Mouse (Mus musculus) heart, embryonic 12.5 days (tissue): Measurements from ENCODE around the gene Psme1. TPM values are rescaled to one million over a fixed set of nuclear protein-coding genes. Genes with fewer than 3 reads are reported as not detected.
A peak's percentile ranks its signal among the peaks of the same experiment; 100 is the strongest.

ENCODE experiments used
- ATAC-seq: fragments of 200-750 bp; cut with Nextera tagmentation; 2 replicates; pipeline ENCODE4 v1.8.0; 2017; ENCODE audit warnings: moderate TSS enrichment, moderate library complexity; ENCODE audit not compliant: insufficient number of reproducible peaks, low FRiP score
- H3K27ac ChIP-seq: fragments of 300-500 bp; sonication (generic); 2 replicates; pipeline ENCODE4 v1.5.1; 2016; ENCODE audit warnings: mild to moderate bottlenecking, moderate library complexity; ENCODE audit not compliant: poor library complexity, severe bottlenecking
- H3K27me3 ChIP-seq: fragments of 300-500 bp; sonication (generic); replicated peaks from 2 replicates; pipeline ENCODE4 v1.6.1; 2016; ENCODE audit warnings: mild to moderate bottlenecking, moderate library complexity
- H3K36me3 ChIP-seq: fragments of 300-500 bp; sonication (generic); 2 replicates; pipeline ENCODE4 v1.6.1; 2016; ENCODE audit warnings: mild to moderate bottlenecking, moderate library complexity
- H3K4me1 ChIP-seq: fragments of 300-500 bp; sonication (generic); replicated peaks from 2 replicates; pipeline ENCODE4 v1.6.1; 2016; ENCODE audit warnings: mild to moderate bottlenecking
- H3K4me2 ChIP-seq: fragments of 300-500 bp; sonication (generic); 2 replicates; pipeline ENCODE4 v1.6.1; 2016; ENCODE audit warnings: mild to moderate bottlenecking, moderate library complexity
- H3K4me3 ChIP-seq: fragments of 300-500 bp; sonication (generic); 2 replicates; pipeline ENCODE4 v1.5.1; 2016; ENCODE audit warnings: mild to moderate bottlenecking
- H3K9ac ChIP-seq: fragments of 300-500 bp; sonication (generic); 2 replicates; pipeline ENCODE4 v1.6.1; 2016; ENCODE audit warnings: mild to moderate bottlenecking, moderate library complexity
- H3K9me3 ChIP-seq: fragments of 300-500 bp; sonication (generic); replicated peaks from 2 replicates; pipeline ENCODE4 v1.6.1; 2016; ENCODE audit warnings: mild to moderate bottlenecking, moderate library complexity
- WGBS: fragments of 180-500 bp; shearing (Covaris S2); methylation state at CpG from one replicate; pipeline ENCODE4 v1.1.7; 2016; 5-methylcytosine and 5-hydroxymethylcytosine counted together
- polyA plus RNA-seq: library from polyadenylated mRNA; unstranded; fragments of >200 nt; fragmentation: Nextera tagmentation; extraction: Ambion mirVana; gene quantifications from 2 replicates; pipeline ENCODE4 v1.2.1, GENCODE M21; 2016

Psme1 gene
- polyA plus RNA-seq, 1 experiment from 2014 or later = 212 TPM

GRCm38 (mm10) chr14:55575302-55575701, 2.6 kb upstream of the Psme1 start, which contains the start of gene Fitm1:
Fitm1 (plus strand) TSS chr14:55575617.
- Histone ChIP-seq H3K4me1 (peaks cover 49% of the 10 kb centered on the region), H3K9me3 (no peaks in the 10 kb centered on the region), H3K27ac (peak within 1 kb of the TSS; percentile 94), H3K4me2 (peak within 1 kb of the TSS; percentile 67), H3K9ac (peak within 1 kb of the TSS; percentile 69), H3K4me3 (peak within 1 kb of the TSS; percentile 40), H3K27me3 (no peaks in the 10 kb centered on the region), H3K36me3 (peaks cover 14% of the 10 kb centered on the region)
- 41% methylated on average over 8 of the region's 8 CpGs for WGBS
- peak; percentile 63 for ATAC-seq

- H3K9ac ChIP-seq = peak overlapping the region; percentile 69
- no peaks in the 10 kb centered on the region for H3K27me3 ChIP-seq
- peak overlapping the region; percentile 94 for H3K27ac ChIP-seq
- no peaks in the 10 kb centered on the region for H3K9me3 ChIP-seq
- H3K36me3 ChIP-seq = peaks cover 15% of the 10 kb centered on the region
- peak overlapping the region; percentile 40 for H3K4me3 ChIP-seq
- peaks cover 45% of the 10 kb centered on the region for H3K4me1 ChIP-seq
- ATAC-seq = no peak
- 35% methylated on average over 13 of the region's 13 CpGs for WGBS
- peak overlapping the region; percentile 67 for H3K4me2 ChIP-seq
Measured at GRCm38 (mm10) chr14:55575711-55576110, 2.2 kb upstream of the Psme1 start.

- Histone ChIP-seq H3K36me3 (peaks cover 19% of the 10 kb centered on the region), H3K9me3 (no peaks in the 10 kb centered on the region), H3K4me3 (peak overlapping the region; percentile 40), H3K4me1 (peaks cover 43% of the 10 kb centered on the region), H3K9ac (peak overlapping the region; percentile 69), H3K4me2 (peak overlapping the region; percentile 67), H3K27ac (peak overlapping the region; percentile 94), H3K27me3 (no peaks in the 10 kb centered on the region)
- 55% methylated on average over 16 of the region's 16 CpGs for WGBS
- no peak for ATAC-seq
Measured at GRCm38 (mm10) chr14:55576376-55576775, 1.5 kb upstream of the Psme1 start.

GRCm38 (mm10) chr14:55578668-55579269, 846 bp downstream of the Psme1 start:
- peak overlapping the region; percentile 87 for H3K4me2 ChIP-seq
- WGBS = 22% methylated on average over 6 of the region's 6 CpGs
- ATAC-seq = peak; percentile 44; the same call in 1 of the 2 replicates
- no peaks in the 10 kb centered on the region for H3K27me3 ChIP-seq
- peaks cover 31% of the 10 kb centered on the region for H3K36me3 ChIP-seq
- H3K9ac ChIP-seq = peak overlapping the region; percentile 96
- peak overlapping the region; percentile 90 for H3K27ac ChIP-seq
- no peaks in the 10 kb centered on the region for H3K9me3 ChIP-seq
- H3K4me3 ChIP-seq = peak overlapping the region; percentile 86
- H3K4me1 ChIP-seq = peaks cover 43% of the 10 kb centered on the region

- Histone ChIP-seq H3K4me2 (peak overlapping the region; percentile 87), H3K9ac (no peak overlapping the region), H3K4me1 (peaks cover 42% of the 10 kb centered on the region), H3K36me3 (peaks cover 31% of the 10 kb centered on the region), H3K27me3 (no peaks in the 10 kb centered on the region), H3K27ac (no peak overlapping the region), H3K4me3 (no peak overlapping the region), H3K9me3 (no peaks in the 10 kb centered on the region)
- 86% methylated on average over 23 of the region's 23 CpGs for WGBS
- no peak for ATAC-seq
Measured at GRCm38 (mm10) chr14:55579511-55580496, 1.9 kb downstream of the Psme1 start.

GRCm38 (mm10) chr14:55580731-55581130, 2.8 kb downstream of the Psme1 start:
- no peak for ATAC-seq
- no peak overlapping the region for H3K27ac ChIP-seq
- no peak overlapping the region for H3K4me3 ChIP-seq
- WGBS = 93% methylated on average over 16 of the region's 16 CpGs
- peaks cover 31% of the 10 kb centered on the region for H3K36me3 ChIP-seq
- H3K4me1 ChIP-seq = peaks cover 38% of the 10 kb centered on the region
- no peaks in the 10 kb centered on the region for H3K9me3 ChIP-seq
- no peaks in the 10 kb centered on the region for H3K27me3 ChIP-seq
- H3K9ac ChIP-seq = no peak overlapping the region
- no peak overlapping the region for H3K4me2 ChIP-seq

GRCm38 (mm10) chr14:55581981-55582681, 4.2 kb downstream of the Psme1 start:
- Histone ChIP-seq H3K4me1 (peaks cover 34% of the 10 kb centered on the region), H3K4me2 (no peak overlapping the region)
- 75% methylated on average over 9 of the region's 9 CpGs for WGBS

GRCm38 (mm10) chr14:55584303-55584701, 6.4 kb downstream of the Psme1 start:
- no peak for ATAC-seq
- no peaks in the 10 kb centered on the region for H3K9me3 ChIP-seq
- peak overlapping the region; percentile 96 for H3K4me2 ChIP-seq
- H3K36me3 ChIP-seq = peaks cover 44% of the 10 kb centered on the region
- peak overlapping the region; percentile 81; the same call in 1 of the 2 replicates for H3K27ac ChIP-seq
- peak overlapping the region; percentile 72 for H3K4me3 ChIP-seq
- peak overlapping the region; percentile 79; the same call in 1 of the 2 replicates for H3K9ac ChIP-seq
- WGBS = 33% methylated on average over 5 of the region's 5 CpGs
- H3K4me1 ChIP-seq = peaks cover 20% of the 10 kb centered on the region
- H3K27me3 ChIP-seq = no peaks in the 10 kb centered on the region

More at GRCm38 (mm10) chr14:55581981-55582681, 4.2 kb downstream of the Psme1 start:
- no peak overlapping the region for H3K27ac ChIP-seq
- H3K9ac ChIP-seq = no peak overlapping the region
- no peaks in the 10 kb centered on the region for H3K9me3 ChIP-seq
- H3K4me3 ChIP-seq = no peak overlapping the region
- no peaks in the 10 kb centered on the region for H3K27me3 ChIP-seq
- peaks cover 35% of the 10 kb centered on the region for H3K36me3 ChIP-seq
- no peak for ATAC-seq

- H3K36me3 ChIP-seq = peaks cover 39% of the 10 kb centered on the region
- peak within 1 kb of the TSS; percentile 72 for H3K4me3 ChIP-seq
- peak within 1 kb of the TSS; percentile 96 for H3K4me2 ChIP-seq
- under 1% methylated on average over 43 of the region's 43 CpGs for WGBS
- H3K4me1 ChIP-seq = peaks cover 17% of the 10 kb centered on the region
- H3K27me3 ChIP-seq = no peaks in the 10 kb centered on the region
- no peaks in the 10 kb centered on the region for H3K9me3 ChIP-seq
- H3K9ac ChIP-seq = peak within 1 kb of the TSS; percentile 79
- ATAC-seq = peak; percentile 90
- H3K27ac ChIP-seq = peak within 1 kb of the TSS; percentile 81
Measured at GRCm38 (mm10) chr14:55584702-55585565, 7.0 kb downstream of the Psme1 start, which contains the start of gene Emc9. Emc9 (minus strand) TSS chr14:55585302.

GRCm38 (mm10) chr14:55585566-55585960, 7.6 kb downstream of the Psme1 start:
- ATAC-seq = peak; percentile 44; the same call in 1 of the 2 replicates
- peak overlapping the region; percentile 7; the same call in 1 of the 2 replicates for H3K27ac ChIP-seq

More at GRCm38 (mm10) chr14:55585566-55585960, 7.6 kb downstream of the Psme1 start:
- peaks cover 22% of the 10 kb centered on the region for H3K4me1 ChIP-seq
- peaks cover 33% of the 10 kb centered on the region for H3K36me3 ChIP-seq
- H3K27me3 ChIP-seq = no peaks in the 10 kb centered on the region
- H3K9me3 ChIP-seq = no peaks in the 10 kb centered on the region
- 36% methylated on average over 6 of the region's 6 CpGs for WGBS
- H3K4me3 ChIP-seq = 0 out of 2 replicates have a peak overlapping the region, but pooled peaks have one; percentile 72
- H3K4me2 ChIP-seq = peak overlapping the region; percentile 96
- no peak overlapping the region for H3K9ac ChIP-seq
